Mouse (Mus musculus) R1 (cell line): Measurements from ENCODE around the gene Pitx2.

Experiments
- DNase-seq: peaks from one replicate; pipeline ENCODE4 v3.0.0-alpha.2; 2018; ENCODE audit warnings: low read depth, low spot score

The Pitx2 gene

GRCm38 (mm10) chr3:129199609-129200500 is at the start of gene Pitx2:
Gene Pitx2 (plus strand): TSS chr3:129199878.
- DNase-seq: peak; percentile 82

- no peak for DNase-seq
Observed at GRCm38 (mm10) chr3:129150001-129150400, 49.7 kb upstream of the Pitx2 start.

- no peak for DNase-seq
Observed at GRCm38 (mm10) chr3:129151096-129151685, 48.5 kb upstream of the Pitx2 start.

DNA sequence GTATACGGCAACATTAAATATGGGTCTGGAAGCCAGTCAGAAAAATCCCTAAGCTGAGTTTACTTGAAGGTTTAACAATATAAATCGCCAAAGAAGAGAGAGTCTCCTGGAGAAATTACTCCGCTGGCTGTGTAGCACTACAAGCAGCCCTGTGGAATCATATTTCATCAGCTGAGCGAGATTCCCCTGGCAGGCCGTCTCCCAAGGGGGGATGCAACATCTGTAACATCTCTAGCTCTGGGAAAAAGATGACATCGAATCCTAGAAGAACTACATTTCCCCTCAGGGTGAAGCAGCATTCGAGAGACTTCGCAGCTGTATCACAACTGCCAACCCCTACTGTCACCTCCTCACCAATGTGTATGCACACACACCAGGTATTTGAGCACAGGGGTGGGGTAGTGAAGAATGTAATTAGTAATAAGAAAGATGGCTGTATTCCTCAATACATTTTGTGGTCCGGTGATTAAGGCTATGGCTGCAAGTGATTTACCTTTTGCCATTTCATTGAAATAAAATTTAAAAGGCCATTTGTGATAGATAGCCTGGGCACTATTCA is 40.8 kb upstream of the Pitx2 start:
- DNase-seq: no peak

GRCm38 (mm10) chr3:129161333-129162035 is 38.2 kb upstream of the Pitx2 start:
- no peak for DNase-seq

DNA sequence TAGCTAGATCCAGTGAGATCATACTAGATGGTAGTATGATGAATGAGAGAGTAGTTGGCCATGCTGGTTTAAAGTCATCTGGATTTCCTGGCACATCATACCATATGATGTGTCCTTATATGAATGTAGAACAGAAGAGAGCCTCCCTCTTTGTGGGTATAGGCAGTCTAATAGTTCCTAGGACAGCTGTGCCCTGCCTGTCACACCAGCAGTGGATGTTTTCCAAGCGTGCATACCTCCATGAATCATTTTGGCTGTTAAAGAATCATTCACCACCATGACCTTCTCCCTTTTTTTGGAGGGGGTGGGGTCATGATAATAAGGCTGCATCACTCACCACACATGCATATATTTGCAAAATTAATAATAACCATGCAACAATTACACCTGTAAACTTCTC is 35.4 kb upstream of the Pitx2 start:
- no peak for DNase-seq

DNA sequence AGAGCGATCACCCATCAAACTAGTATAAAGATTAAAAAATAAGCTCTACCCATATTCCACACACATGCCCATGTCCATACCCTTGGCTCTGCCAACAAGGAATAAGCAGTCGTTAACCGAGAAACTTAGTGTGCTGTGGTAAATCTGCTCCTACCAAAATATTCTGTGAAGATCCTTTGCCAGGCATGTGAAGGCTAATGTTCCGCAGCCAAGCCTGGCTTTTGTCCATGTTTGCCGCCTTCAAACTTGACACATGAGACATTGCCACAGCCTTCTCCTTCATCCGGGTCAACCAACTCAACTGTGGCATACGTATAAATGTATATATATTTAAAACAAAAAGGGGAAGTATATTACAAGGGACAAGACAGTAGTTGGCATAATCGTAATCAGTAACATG is 34.0 kb upstream of the Pitx2 start:
- DNase-seq: no peak

- DNase-seq: peak; percentile 6
Observed at GRCm38 (mm10) chr3:129166684-129167083, 33.0 kb upstream of the Pitx2 start.

GRCm38 (mm10) chr3:129170416-129170815 is 29.3 kb upstream of the Pitx2 start:
- no peak for DNase-seq

- no peak for DNase-seq
Observed at GRCm38 (mm10) chr3:129171789-129172188, 27.9 kb upstream of the Pitx2 start.

- DNase-seq: no peak
Observed at GRCm38 (mm10) chr3:129194436-129194835, 5.2 kb upstream of the Pitx2 start.

- no peak for DNase-seq
Observed at GRCm38 (mm10) chr3:129195036-129195435, 4.6 kb upstream of the Pitx2 start.

DNA sequence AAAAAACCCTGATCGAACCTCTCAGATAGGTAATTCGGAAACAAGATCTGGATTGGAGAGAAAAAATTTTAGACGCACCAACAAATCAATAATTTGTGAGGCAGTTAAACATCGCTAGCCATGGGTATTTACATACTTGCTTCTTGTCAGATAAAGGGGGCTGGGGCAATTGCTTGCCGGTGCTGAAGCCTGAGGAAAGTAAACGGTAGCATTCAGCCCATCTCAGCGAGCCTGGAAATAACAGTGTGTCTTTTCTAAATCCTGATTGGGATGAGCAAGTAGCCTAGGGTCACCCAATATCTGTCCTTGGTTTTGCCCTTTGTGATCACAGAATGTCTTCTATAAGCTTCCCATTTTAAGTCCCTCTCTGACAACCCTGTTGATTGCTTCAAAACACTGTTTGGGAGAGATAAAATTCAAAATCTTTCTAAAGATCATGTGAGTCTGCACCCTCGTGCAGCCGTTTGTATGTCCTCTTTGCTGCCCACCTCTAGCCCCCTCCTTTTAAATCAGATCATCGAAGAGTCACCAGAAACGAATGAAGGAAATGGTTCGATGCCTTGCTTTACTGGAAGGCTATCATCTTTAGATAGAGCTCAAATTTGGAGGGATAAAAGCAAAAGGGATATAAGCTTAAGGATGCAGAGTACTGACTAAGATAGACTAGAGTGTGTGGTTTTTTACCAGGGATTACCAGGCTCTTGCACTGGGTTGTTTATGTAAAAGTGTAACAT is 3.7 kb upstream of the Pitx2 start:
- no peak for DNase-seq

- DNase-seq: no peak
Observed at GRCm38 (mm10) chr3:129196550-129196919, 3.1 kb upstream of the Pitx2 start.

GRCm38 (mm10) chr3:129197035-129197434 is 2.6 kb upstream of the Pitx2 start:
- DNase-seq: peak; percentile 18

DNA sequence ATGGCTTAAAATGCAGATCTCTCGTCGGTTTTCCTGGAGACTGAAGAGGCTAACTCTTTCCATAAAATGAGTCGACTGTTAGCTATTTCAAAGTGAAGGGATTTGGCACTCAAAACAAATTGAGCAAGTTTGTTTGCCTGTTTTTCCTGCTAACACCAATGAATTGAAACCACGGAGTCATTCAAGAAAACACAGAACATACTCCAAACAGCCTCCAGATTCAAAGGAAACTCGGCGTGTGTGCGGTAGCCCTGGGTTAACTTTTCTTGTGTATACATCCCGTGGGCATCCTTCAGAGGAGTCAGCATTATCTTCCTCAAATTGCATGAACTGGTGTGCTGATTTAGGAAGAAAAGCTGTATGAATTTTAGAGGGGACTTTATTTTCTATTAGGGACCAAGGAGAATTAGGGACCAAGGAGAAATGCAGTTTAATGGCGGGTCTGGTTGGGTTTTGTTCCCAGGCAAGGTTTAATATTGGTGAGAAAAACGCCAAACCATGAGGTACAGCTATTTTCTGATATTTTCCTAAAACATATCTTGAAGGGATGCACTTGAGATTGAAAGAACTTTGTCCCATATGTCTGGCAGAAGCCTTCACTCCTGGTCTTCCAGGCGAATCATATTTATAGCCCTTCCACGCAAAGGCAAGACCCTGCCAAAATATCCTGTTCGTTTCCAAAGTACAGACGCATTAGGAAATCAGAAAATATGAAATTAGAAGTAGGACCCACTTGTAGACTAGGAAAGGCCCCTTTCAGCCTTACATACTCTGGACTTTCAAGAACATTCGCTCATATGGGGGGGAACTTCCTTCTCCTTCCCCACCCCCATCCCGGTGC is 1.7 kb upstream of the Pitx2 start:
- DNase-seq: no peak

- DNase-seq: no peak
Observed at GRCm38 (mm10) chr3:129198627-129198903, 1.1 kb upstream of the Pitx2 start.

- no peak for DNase-seq
Observed at GRCm38 (mm10) chr3:129199160-129199608, 494 bp upstream of the Pitx2 start.

DNA sequence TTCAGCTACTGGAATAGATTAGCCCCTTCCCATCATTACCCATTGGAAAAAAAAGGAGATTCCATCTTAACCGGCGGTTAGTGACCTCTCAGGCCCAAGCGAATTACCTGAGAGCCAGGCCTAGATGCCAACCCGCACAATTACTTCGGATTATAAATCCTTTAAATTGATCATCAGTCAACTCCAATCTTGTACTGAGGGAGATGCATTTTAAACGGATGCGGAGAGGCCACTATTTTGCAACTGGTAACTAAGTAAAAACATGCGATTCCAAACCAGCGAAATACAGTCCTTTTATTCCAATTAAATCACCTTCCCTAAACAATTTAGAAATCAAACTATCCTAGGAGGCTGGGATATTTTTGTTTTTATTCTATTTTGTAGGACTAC is 818 bp downstream of the Pitx2 start:
- DNase-seq: no peak

- no peak for DNase-seq
Observed at GRCm38 (mm10) chr3:129201156-129201555, 1.5 kb downstream of the Pitx2 start.
